Mouse (Mus musculus): ENCODE measurements around the gene Usp32. TPM values are rescaled to one million over a fixed set of nuclear protein-coding genes. Genes with fewer than 3 reads are reported as not detected.

The Usp32 gene
- total and polyA plus RNA-seq, 3 experiments, result 9.9 to 163 (median 24.9) TPM

- Histone ChIP-seq H3K27me3 (ENCODE audit: insufficient read depth, low read length) (peaks cover 25% of the 10 kb centered on the region), H3K4me3 (ENCODE audit: low read depth, low read length) (no peak overlapping the region), H3K9me3 (replicated peaks) (no peaks in the 10 kb centered on the region), H3K36me3 (replicated peaks) (no peaks in the 10 kb centered on the region), H3K4me1 (ENCODE audit: insufficient read depth, low read depth, low read length) (no peaks in the 10 kb centered on the region; the same call in 1 of the 2 replicates)
- no peak for ATAC-seq (ENCODE audit: extremely low read depth, insufficient number of reproducible peaks, low FRiP score, poor library complexity, severe bottlenecking)
- no peak for DNase-seq (ENCODE audit: low spot score)
- TF ChIP-seq GATA1 (IDR thresholded peaks at IDR 0.05; ENCODE audit: borderline replicate concordance, low read length) (no peak), CTCF (IDR thresholded peaks at IDR 0.05; ENCODE audit: low read depth, low read length) (no peak), TAL1 (conservative IDR thresholded peaks at IDR 0.05; ENCODE audit: low read depth, low read length) (no peak), POLR2AphosphoS5 (IDR thresholded peaks at IDR 0.05; ENCODE audit: insufficient replicate concordance, low read depth, low read length) (no peak), GATA2 (IDR thresholded peaks at IDR 0.05; ENCODE audit: borderline replicate concordance, low read depth, low read length) (no peak)
These were observed 181.7 kb downstream of the Usp32 start for GRCm38 (mm10) chr11:84958271-84958630.

- no peak within 1 kb of the TSS for H3K4me3 ChIP-seq (ENCODE audit: low read depth, low read length)
- no peaks in the 10 kb centered on the region for H3K9me3 ChIP-seq (replicated peaks)
- no peaks in the 10 kb centered on the region; the same call in 1 of the 2 replicates for H3K4me1 ChIP-seq (ENCODE audit: insufficient read depth, low read depth, low read length)
- H3K27me3 ChIP-seq (ENCODE audit: insufficient read depth, low read length), result peaks cover 22% of the 10 kb centered on the region
- ATAC-seq (ENCODE audit: extremely low read depth, insufficient number of reproducible peaks, low FRiP score, poor library complexity, severe bottlenecking) (no peak), DNase-seq (ENCODE audit: low spot score) (no peak)
- TF ChIP-seq GATA1 (IDR thresholded peaks at IDR 0.05; ENCODE audit: borderline replicate concordance, low read length) (no peak), GATA2 (IDR thresholded peaks at IDR 0.05; ENCODE audit: borderline replicate concordance, low read depth, low read length) (no peak), TAL1 (conservative IDR thresholded peaks at IDR 0.05; ENCODE audit: low read depth, low read length) (no peak), POLR2AphosphoS5 (IDR thresholded peaks at IDR 0.05; ENCODE audit: insufficient replicate concordance, low read depth, low read length) (no peak), CTCF (IDR thresholded peaks at IDR 0.05; ENCODE audit: low read depth, low read length) (no peak)
- H3K36me3 ChIP-seq (replicated peaks), result no peaks in the 10 kb centered on the region
These were observed 182.2 kb downstream of the Usp32 start, which contains the start of gene Car4 for GRCm38 (mm10) chr11:84957591-84958270. Car4 (plus strand) TSS chr11:84957786.

GRCm38 (mm10) chr11:84957171-84957570 lies 182.8 kb downstream of the Usp32 start:
- Histone ChIP-seq H3K4me3 (ENCODE audit: low read depth, low read length) (no peak overlapping the region), H3K9me3 (replicated peaks) (no peaks in the 10 kb centered on the region), H3K4me1 (ENCODE audit: insufficient read depth, low read depth, low read length) (no peaks in the 10 kb centered on the region), H3K27me3 (ENCODE audit: insufficient read depth, low read length) (peaks cover 19% of the 10 kb centered on the region), H3K36me3 (replicated peaks) (no peaks in the 10 kb centered on the region)
- DNase-seq (ENCODE audit: low spot score) (no peak), ATAC-seq (ENCODE audit: extremely low read depth, insufficient number of reproducible peaks, low FRiP score, poor library complexity, severe bottlenecking) (no peak)
- TF ChIP-seq POLR2AphosphoS5 (IDR thresholded peaks at IDR 0.05; ENCODE audit: insufficient replicate concordance, low read depth, low read length), result no peak
- no peak for TF ChIP-seq TAL1 (conservative IDR thresholded peaks at IDR 0.05; ENCODE audit: low read depth, low read length)

GRCm38 (mm10) chr11:84956400-84956799 lies 183.6 kb downstream of the Usp32 start:
- ATAC-seq (ENCODE audit: extremely low read depth, insufficient number of reproducible peaks, low FRiP score, poor library complexity, severe bottlenecking), result no peak
- Histone ChIP-seq H3K4me3 (ENCODE audit: low read depth, low read length) (no peak overlapping the region), H3K4me1 (ENCODE audit: insufficient read depth, low read depth, low read length) (no peaks in the 10 kb centered on the region), H3K27me3 (ENCODE audit: insufficient read depth, low read length) (peaks cover 19% of the 10 kb centered on the region), H3K9me3 (replicated peaks) (no peaks in the 10 kb centered on the region), H3K36me3 (replicated peaks) (no peaks in the 10 kb centered on the region)
- DNase-seq (ENCODE audit: low spot score), result no peak
- TF ChIP-seq GATA1 (IDR thresholded peaks at IDR 0.05; ENCODE audit: borderline replicate concordance, low read length), result no peak
- TF ChIP-seq TAL1 (conservative IDR thresholded peaks at IDR 0.05; ENCODE audit: low read depth, low read length), result no peak
- no peak for TF ChIP-seq CTCF (IDR thresholded peaks at IDR 0.05; ENCODE audit: low read depth, low read length)
- no peak for TF ChIP-seq GATA2 (IDR thresholded peaks at IDR 0.05; ENCODE audit: borderline replicate concordance, low read depth, low read length)
- TF ChIP-seq POLR2AphosphoS5 (IDR thresholded peaks at IDR 0.05; ENCODE audit: insufficient replicate concordance, low read depth, low read length), result no peak

- TF ChIP-seq POLR2AphosphoS5 (IDR thresholded peaks at IDR 0.05; ENCODE audit: insufficient replicate concordance, low read depth, low read length) (no peak), TAL1 (conservative IDR thresholded peaks at IDR 0.05; ENCODE audit: low read depth, low read length) (no peak), CTCF (IDR thresholded peaks at IDR 0.05; ENCODE audit: low read depth, low read length) (no peak), GATA1 (IDR thresholded peaks at IDR 0.05; ENCODE audit: borderline replicate concordance, low read length) (no peak), GATA2 (IDR thresholded peaks at IDR 0.05; ENCODE audit: borderline replicate concordance, low read depth, low read length) (no peak)
- H3K4me1 ChIP-seq (ENCODE audit: insufficient read depth, low read depth, low read length), result no peaks in the 10 kb centered on the region
- H3K36me3 ChIP-seq (replicated peaks), result no peaks in the 10 kb centered on the region
- H3K4me3 ChIP-seq (ENCODE audit: low read depth, low read length), result no peak overlapping the region
- DNase-seq (ENCODE audit: low spot score) (no peak), ATAC-seq (ENCODE audit: extremely low read depth, insufficient number of reproducible peaks, low FRiP score, poor library complexity, severe bottlenecking) (no peak)
- H3K27me3 ChIP-seq (ENCODE audit: insufficient read depth, low read length), result peaks cover 24% of the 10 kb centered on the region
- no peaks in the 10 kb centered on the region for H3K9me3 ChIP-seq (replicated peaks)
These were observed 187.3 kb downstream of the Usp32 start for GRCm38 (mm10) chr11:84952611-84953010.

- ATAC-seq (ENCODE audit: extremely low read depth, insufficient number of reproducible peaks, low FRiP score, poor library complexity, severe bottlenecking) (no peak), DNase-seq (ENCODE audit: low spot score) (no peak)
- no peaks in the 10 kb centered on the region for H3K36me3 ChIP-seq (replicated peaks)
- no peak overlapping the region for H3K4me3 ChIP-seq (ENCODE audit: low read depth, low read length)
- H3K27me3 ChIP-seq (ENCODE audit: insufficient read depth, low read length), result peaks cover 40% of the 10 kb centered on the region
- no peaks in the 10 kb centered on the region for H3K9me3 ChIP-seq (replicated peaks)
- TF ChIP-seq TAL1 (conservative IDR thresholded peaks at IDR 0.05; ENCODE audit: low read depth, low read length), result no peak
- no peak for TF ChIP-seq CTCF (IDR thresholded peaks at IDR 0.05; ENCODE audit: low read depth, low read length)
- no peak for TF ChIP-seq GATA2 (IDR thresholded peaks at IDR 0.05; ENCODE audit: borderline replicate concordance, low read depth, low read length)
- no peak for TF ChIP-seq GATA1 (IDR thresholded peaks at IDR 0.05; ENCODE audit: borderline replicate concordance, low read length)
- TF ChIP-seq POLR2AphosphoS5 (IDR thresholded peaks at IDR 0.05; ENCODE audit: insufficient replicate concordance, low read depth, low read length), result no peak
- no peaks in the 10 kb centered on the region for H3K4me1 ChIP-seq (ENCODE audit: insufficient read depth, low read depth, low read length)
These were observed 191.4 kb downstream of the Usp32 start for GRCm38 (mm10) chr11:84948526-84948925.
